Mouse (Mus musculus) kidney, postnatal 14 days (tissue): ENCODE results near the gene Atp2c1.

Source experiments
- DNase-seq: peaks from one replicate; pipeline ENCODE4 v3.0.0; 2022; ENCODE audit warnings: mixed read lengths

The Atp2c1 gene

DNA sequence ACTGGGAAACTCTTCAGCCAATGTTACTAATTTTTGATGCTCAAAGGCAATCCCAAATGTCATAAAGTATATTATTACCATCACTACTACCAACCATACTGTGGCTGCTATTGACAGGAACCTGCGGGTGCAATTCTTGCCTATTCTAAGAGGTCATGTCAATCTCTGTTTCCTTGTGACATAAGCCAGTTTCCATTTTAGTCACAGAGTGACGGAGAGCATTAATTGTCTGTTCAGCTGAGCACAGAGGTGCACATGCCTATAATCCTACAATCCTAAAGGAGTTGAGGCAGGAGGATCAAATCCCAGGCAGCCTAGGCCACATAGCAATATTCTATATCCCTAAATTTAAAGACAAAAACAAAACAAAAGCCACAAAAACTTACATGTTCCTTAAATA, 164.9 kb downstream of the Atp2c1 start:
- DNase-seq: no peak
